Mouse (Mus musculus) MEL (cell line): ENCODE data around the gene Gfra1. TPM values are rescaled to one million over a fixed set of nuclear protein-coding genes. Genes with fewer than 3 reads are reported as not detected.

Experiments used
- DNase-seq: peaks from one replicate; pipeline ENCODE4 v3.0.0; 2011; ENCODE audit warnings: low read depth, low spot score
- H3K27ac ChIP-seq: 2 replicates; pipeline ENCODE4 v1.5.1; 2012; ENCODE audit warnings: low read depth, mild to moderate bottlenecking, control low read depth, low read length, moderate library complexity; ENCODE audit not compliant: control insufficient read depth
- H3K27me3 ChIP-seq, 2 experiments: fragments of 150-350 bp in 1 of 2; sonication (generic) in 1 of 2; 2 replicates each; pipeline ENCODE4 v1.6.1; 2012; ENCODE audit warnings: low read length in 2 of 2, mild to moderate bottlenecking in 2 of 2, improper control_type of control experiment in 1 of 2, moderate library complexity in 1 of 2; ENCODE audit not compliant: insufficient read depth in 2 of 2, control insufficient read depth in 1 of 2
- H3K36me3 ChIP-seq, 2 experiments: 2 replicates each; pipeline ENCODE4 v1.6.1; 2012 to 2014; ENCODE audit warnings: low read length in 2 of 2, improper control_type of control experiment in 1 of 2, inconsistent platforms in 1 of 2, mild to moderate bottlenecking in 1 of 2; ENCODE audit not compliant: insufficient read depth in 2 of 2, control insufficient read depth in 1 of 2
- H3K4me1 ChIP-seq, 2 experiments: fragments of 150-350 bp in 1 of 2; sonication (generic) in 1 of 2; 2 replicates each; pipeline ENCODE4 v1.6.1; 2012; ENCODE audit warnings: low read length in 2 of 2, improper control_type of control experiment in 1 of 2, mild to moderate bottlenecking in 1 of 2; ENCODE audit not compliant: insufficient read depth in 2 of 2, control insufficient read depth in 1 of 2
- H3K4me3 ChIP-seq, 2 experiments: fragments of 150-350 bp in 1 of 2; sonication (generic) in 1 of 2; 2 replicates each; pipeline ENCODE4 v1.5.1; 2012; ENCODE audit warnings: low read depth in 2 of 2, low read length in 2 of 2, mild to moderate bottlenecking in 2 of 2, moderate library complexity in 2 of 2, control low read depth in 1 of 2, improper control_type of control experiment in 1 of 2; ENCODE audit not compliant: control insufficient read depth in 1 of 2, insufficient read depth in 1 of 2
- H3K79me2 ChIP-seq: 2 replicates; pipeline ENCODE4 v1.6.1; 2012; ENCODE audit warnings: mild to moderate bottlenecking, low read length, moderate library complexity; ENCODE audit not compliant: control insufficient read depth, poor library complexity, insufficient read depth
- H3K9ac ChIP-seq: 2 replicates; pipeline ENCODE4 v1.6.1; 2012; ENCODE audit warnings: low read depth, mild to moderate bottlenecking, control low read depth, low read length, moderate library complexity; ENCODE audit not compliant: control insufficient read depth, poor library complexity, severe bottlenecking
- H3K9me3 ChIP-seq: fragments of 150-350 bp; sonication (generic); replicated peaks from 2 replicates; pipeline ENCODE4 v1.6.1; 2012; ENCODE audit warnings: mild to moderate bottlenecking, low read length, improper control_type of control experiment, moderate library complexity; ENCODE audit not compliant: insufficient read depth
- CHD1 ChIP-seq: IDR thresholded peaks from 2 replicates; pipeline ENCODE4 v1.6.1; 2012; ENCODE audit warnings: low read depth, mild to moderate bottlenecking, inconsistent platforms, low read length, improper control_type of control experiment
- ELF1 ChIP-seq: IDR thresholded peaks from 2 replicates; pipeline ENCODE4 v1.6.1; 2014; ENCODE audit warnings: low read depth, mild to moderate bottlenecking, inconsistent platforms, low read length, improper control_type of control experiment, moderate library complexity
- ETS1 ChIP-seq: IDR thresholded peaks from 2 replicates; pipeline ENCODE4 v1.6.1; 2012; ENCODE audit warnings: low read depth, mild to moderate bottlenecking, inconsistent platforms, low read length, improper control_type of control experiment, moderate library complexity
- GABPA ChIP-seq: IDR thresholded peaks from 2 replicates; pipeline ENCODE4 v1.6.1; 2012; ENCODE audit warnings: low read depth, mild to moderate bottlenecking, inconsistent platforms, low read length, improper control_type of control experiment, moderate library complexity
- MAX ChIP-seq: IDR thresholded peaks from 2 replicates; pipeline ENCODE4 v1.6.1; 2011; ENCODE audit warnings: low read length, improper control_type of control experiment
- MAZ ChIP-seq: IDR thresholded peaks from 2 replicates; pipeline ENCODE4 v1.6.1; 2012; ENCODE audit warnings: low read depth, mild to moderate bottlenecking, inconsistent platforms, low read length, improper control_type of control experiment
- MXI1 ChIP-seq: IDR thresholded peaks from 2 replicates; pipeline ENCODE4 v1.6.1; 2011; ENCODE audit warnings: mild to moderate bottlenecking, low read depth, low read length, improper control_type of control experiment
- MYC ChIP-seq: IDR thresholded peaks from 2 replicates; pipeline ENCODE4 v1.6.1; 2011; ENCODE audit warnings: low read depth, mild to moderate bottlenecking, low read length, improper control_type of control experiment, moderate library complexity
- RAD21 ChIP-seq: IDR thresholded peaks from 2 replicates; pipeline ENCODE4 v1.6.1; 2011; ENCODE audit warnings: mild to moderate bottlenecking, low read depth, low read length, improper control_type of control experiment
- RCOR1 ChIP-seq: IDR thresholded peaks from 2 replicates; pipeline ENCODE4 v1.6.1; 2012; ENCODE audit warnings: low read depth, mild to moderate bottlenecking, inconsistent platforms, low read length, improper control_type of control experiment
- SIN3A ChIP-seq: IDR thresholded peaks from 2 replicates; pipeline ENCODE4 v1.6.1; 2012; ENCODE audit warnings: low read length, improper control_type of control experiment, inconsistent platforms
- TAL1 ChIP-seq: IDR thresholded peaks from 2 replicates; pipeline ENCODE4 v1.6.1; 2012; ENCODE audit warnings: mild to moderate bottlenecking, inconsistent platforms, low read length, moderate library complexity, mixed read lengths
- TCF12 ChIP-seq: IDR thresholded peaks from 2 replicates; pipeline ENCODE4 v1.6.1; 2014; ENCODE audit warnings: low read depth, mild to moderate bottlenecking, inconsistent platforms, low read length, improper control_type of control experiment, moderate library complexity
- UBTF ChIP-seq: IDR thresholded peaks from 2 replicates; pipeline ENCODE4 v1.6.1; 2012; ENCODE audit warnings: low read depth, mild to moderate bottlenecking, inconsistent platforms, low read length, improper control_type of control experiment, moderate library complexity, borderline replicate concordance; ENCODE audit not compliant: insufficient read depth
- ZMIZ1 ChIP-seq: IDR thresholded peaks from 2 replicates; pipeline ENCODE4 v1.6.1; 2012; ENCODE audit warnings: low read depth, mild to moderate bottlenecking, inconsistent platforms, low read length, improper control_type of control experiment, moderate library complexity
- polyA plus RNA-seq, 2 experiments: library from polyadenylated mRNA; stranded (reverse) in 1 of 2; unstranded in 1 of 2; fragments of >175 nt in 1 of 2; fragments of >200 nt in 1 of 2; gene quantifications; 2 replicates each; pipeline versions ENCODE4 v1.2.1 to v1.2.4; 2012; ENCODE audit warnings: low replicate concordance in 2 of 2, low read depth in 1 of 2; ENCODE audit not compliant: insufficient read length in 2 of 2, insufficient read depth in 1 of 2, missing spikeins in 1 of 2
- total RNA-seq: library from RNA; depleted of rRNA; stranded (reverse); fragments of 300-350 nt; gene quantifications from 2 replicates; pipeline ENCODE4 v1.2.3, GENCODE M21; 2012

Gfra1 gene
- total and polyA plus RNA-seq, 3 experiments, result not detected

DNA sequence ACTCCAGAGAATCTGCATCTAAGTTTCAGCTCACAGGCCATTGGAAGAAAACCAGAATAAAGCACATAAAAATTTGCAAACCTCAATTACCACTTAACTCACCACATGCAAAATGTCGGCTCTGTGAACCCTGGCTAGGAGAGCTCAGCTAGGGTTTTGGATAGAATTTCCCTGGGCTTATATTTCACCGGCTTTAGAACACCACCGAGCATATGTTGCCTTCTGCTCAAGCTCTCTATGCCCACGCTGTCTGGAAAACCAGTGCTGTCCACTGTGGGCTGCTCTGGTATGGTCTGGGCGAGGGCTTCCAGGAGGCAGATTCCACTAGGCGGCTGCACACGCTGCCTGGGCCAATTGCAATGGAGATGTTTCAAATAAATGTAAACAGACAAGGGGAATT is 154.6 kb downstream of the Gfra1 start:
- no peaks in the 10 kb centered on the region for H3K79me2 ChIP-seq
- TF ChIP-seq MAX (no peak), TAL1 (no peak), ZMIZ1 (no peak), CHD1 (no peak), GABPA (no peak), SIN3A (no peak), MYC (no peak), MAZ (no peak), TCF12 (no peak), RCOR1 (no peak)
- no peaks in the 10 kb centered on the region for H3K9me3 ChIP-seq
- H3K4me1 ChIP-seq, result no peaks in the 10 kb centered on the region
- no peak for DNase-seq
- H3K36me3 ChIP-seq, result no peaks in the 10 kb centered on the region
- H3K9ac ChIP-seq, result no peak overlapping the region
- H3K4me3 ChIP-seq, result no peak overlapping the region
- H3K27me3 ChIP-seq, result no peaks in the 10 kb centered on the region
- no peak overlapping the region for H3K27ac ChIP-seq

DNA sequence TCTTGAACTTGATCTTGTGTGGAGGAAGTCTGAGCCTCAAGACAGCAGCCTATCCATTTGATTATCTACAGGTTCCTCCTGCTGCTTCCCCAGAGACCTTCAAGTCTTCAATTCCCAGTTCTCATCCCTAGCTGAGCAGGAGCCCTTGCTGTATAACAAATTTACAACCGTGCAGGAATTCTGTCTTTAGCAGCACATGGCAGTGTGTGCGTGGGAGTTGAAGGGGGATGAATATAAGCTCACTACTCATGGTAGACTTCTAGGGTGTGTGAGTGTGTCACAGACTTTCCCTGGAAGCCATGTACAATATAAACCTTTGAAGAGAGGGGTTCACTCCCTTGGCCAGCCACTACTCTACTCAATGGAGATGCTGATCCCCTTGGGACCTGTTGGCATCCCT is 157.8 kb downstream of the Gfra1 start:
- Histone ChIP-seq H3K36me3 (no peaks in the 10 kb centered on the region), H3K4me1 (no peaks in the 10 kb centered on the region), H3K27ac (no peak overlapping the region)
- no peak for TF ChIP-seq RAD21
- TF ChIP-seq, all 39 proteins: peak for 0
- H3K79me2 ChIP-seq, result no peaks in the 10 kb centered on the region
- H3K4me3 ChIP-seq, result no peak overlapping the region
- H3K9me3 ChIP-seq, result no peaks in the 10 kb centered on the region
- DNase-seq, result no peak
- H3K27me3 ChIP-seq, result no peaks in the 10 kb centered on the region
- H3K9ac ChIP-seq, result no peak overlapping the region

DNA sequence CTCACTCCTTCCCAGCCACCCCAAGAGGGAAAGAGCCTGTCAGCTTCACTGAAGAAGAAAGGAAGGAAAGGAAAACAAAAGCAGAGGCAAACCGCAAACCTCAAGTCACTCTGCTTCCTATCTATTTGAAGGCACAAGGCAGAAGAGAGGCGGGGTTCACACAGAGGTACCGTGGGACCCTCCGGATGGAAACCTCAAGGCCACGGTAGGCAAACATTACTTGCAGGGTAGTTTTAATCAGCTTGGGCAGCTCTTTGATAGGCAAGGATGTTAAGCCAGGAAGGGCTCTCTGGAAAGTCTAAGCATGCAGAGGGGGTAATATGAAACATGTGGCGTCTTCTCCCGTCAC is 158.9 kb downstream of the Gfra1 start:
- no peak overlapping the region for H3K4me3 ChIP-seq
- no peak for TF ChIP-seq ETS1
- TF ChIP-seq MXI1, result no peak
- TF ChIP-seq UBTF, result no peak
- TF ChIP-seq SIN3A, result no peak
- no peak for TF ChIP-seq RCOR1
- no peak for TF ChIP-seq ELF1
- no peak for DNase-seq

More for the DNA sequence above, 158.9 kb downstream of the Gfra1 start:
- H3K9me3 ChIP-seq, result no peaks in the 10 kb centered on the region
- no peaks in the 10 kb centered on the region for H3K27me3 ChIP-seq
- H3K36me3 ChIP-seq, result no peaks in the 10 kb centered on the region
- no peak overlapping the region for H3K27ac ChIP-seq
- no peak overlapping the region for H3K9ac ChIP-seq
- H3K4me1 ChIP-seq, result no peaks in the 10 kb centered on the region
- no peaks in the 10 kb centered on the region for H3K79me2 ChIP-seq
